ENCODE assay signal across 11 mouse cellular contexts in genomic region chr7:72165726-72166701, GRCm38 (mm10).
A peak's percentile ranks its signal among the peaks of the same experiment; 100 is the strongest.
DNase-seq lines count a peak whose midpoint lies in the region; ATAC-seq and TF ChIP-seq lines count a peak whose summit lies in the region.
"Had no signal": no experiment of that assay in that cellular context is flagged by ENCODE, and none has a peak within 500 bp of the region (broad histone marks: within the 10 kb centered on the region; RNA-seq: fewer than 3 reads in every experiment).

No protein-coding gene starts in this region.

- DNase-seq in gastrocnemius, adult 2 months: peak; percentile 59
- no peak for DNase-seq in gastrocnemius, postnatal 10 days
- DNase-seq in gastrocnemius, postnatal 14 days: peak; percentile 18
- DNase-seq in lung, postnatal 0 days (ENCODE audit: low spot score): peak; percentile 93
- DNase-seq in left cerebral cortex, adult 11 months (ENCODE audit: low spot score): no peak
- no peak for DNase-seq in natural killer cell, adult 2 months (ENCODE audit: low spot score in 2 of 2)
- DNase-seq: cerebellum, adult 9-10 months; thymus, postnatal 14 days had no signal

- H3K9ac ChIP-seq in kidney, embryonic 16.5 days (replicated peaks; ENCODE audit: low read length): no peak overlapping the region
- no peak overlapping the region for H3K9ac ChIP-seq in lung, postnatal 0 days (replicated peaks; ENCODE audit: low read depth)
- H3K9ac ChIP-seq in hindbrain, embryonic 16.5 days (ENCODE audit: low read depth, low read length): no peak overlapping the region

- no peaks in the 10 kb centered on the region for H3K4me1 ChIP-seq in kidney, embryonic 16.5 days (ENCODE audit: insufficient read depth, low read length)
- peaks cover 3% of the 10 kb centered on the region; the same call in 1 of the 2 replicates for H3K4me1 ChIP-seq in lung, postnatal 0 days (ENCODE audit: insufficient read depth, low read depth, low read length)
- H3K4me1 ChIP-seq in hindbrain, embryonic 16.5 days (ENCODE audit: control insufficient read depth, insufficient read depth, low read depth, low read length): no peaks in the 10 kb centered on the region

- 56% methylated on average over 13 of the region's 13 CpGs for WGBS in kidney, embryonic 16.5 days
- 26% methylated on average over 13 of the region's 13 CpGs for WGBS in lung, postnatal 0 days
- 88% methylated on average over 13 of the region's 13 CpGs for WGBS in hindbrain, embryonic 16.5 days

- TF ChIP-seq CTCF in gastrocnemius, adult 2 months (IDR thresholded peaks at IDR 0.05): no peak
- no peak for TF ChIP-seq CTCF in lung, postnatal 0 days (IDR thresholded peaks at IDR 0.05)

- no peak overlapping the region for H3K4me3 ChIP-seq in gastrocnemius, adult 2 months
- H3K4me3 ChIP-seq in kidney, embryonic 16.5 days (ENCODE audit: low read length): no peak overlapping the region
- H3K4me3 ChIP-seq in lung, postnatal 0 days (ENCODE audit: low read depth, low read length): no peak overlapping the region
- no peak overlapping the region for H3K4me3 ChIP-seq in hindbrain, embryonic 16.5 days (ENCODE audit: low read length)

- peak; percentile 96 for TF ChIP-seq EP300 in lung, postnatal 0 days (IDR thresholded peaks at IDR 0.05)

- intact Hi-C loops in gastrocnemius, adult 2 months (cut with DNase I): no loop called here
- intact Hi-C loops in gastrocnemius, postnatal 14 days (cut with DNase I; ENCODE audit: low total_unique reads): no loop called here

- peak overlapping the region; percentile 79 for H3K27ac ChIP-seq in gastrocnemius, adult 2 months
- H3K27ac ChIP-seq in kidney, embryonic 16.5 days (ENCODE audit: low read length): peak overlapping the region; percentile 60; the same call in 1 of the 2 replicates
- H3K27ac ChIP-seq in lung, postnatal 0 days (ENCODE audit: low read length): peak overlapping the region; percentile 64
- no peak overlapping the region for H3K27ac ChIP-seq in hindbrain, embryonic 16.5 days (ENCODE audit: low read depth, low read length)
- H3K27ac ChIP-seq: hindbrain, postnatal 0 days had no signal

- H3K4me2 ChIP-seq in kidney, embryonic 16.5 days (replicated peaks; ENCODE audit: low read depth, low read length): no peak overlapping the region
- H3K4me2 ChIP-seq in lung, postnatal 0 days (replicated peaks; ENCODE audit: low read depth, low read length): no peak overlapping the region
- H3K4me2 ChIP-seq in hindbrain, embryonic 16.5 days (ENCODE audit: low read length): no peak overlapping the region

- no peaks in the 10 kb centered on the region for H3K36me3 ChIP-seq in kidney, embryonic 16.5 days (ENCODE audit: insufficient read depth, low read length)
- H3K36me3 ChIP-seq in lung, postnatal 0 days (ENCODE audit: insufficient read depth, low read length): no peaks in the 10 kb centered on the region
- no peaks in the 10 kb centered on the region for H3K36me3 ChIP-seq in hindbrain, embryonic 16.5 days (ENCODE audit: control insufficient read depth, insufficient read depth, low read length)

- ATAC-seq in kidney, embryonic 16.5 days (ENCODE audit: low FRiP score, low TSS enrichment): peak; percentile 54; the same call in 1 of the 2 replicates
- ATAC-seq in lung, postnatal 0 days: peak; percentile 81
- ATAC-seq in hindbrain, embryonic 16.5 days: no peak
- ATAC-seq: hindbrain, postnatal 0 days had no signal

- H3K27me3 ChIP-seq in kidney, embryonic 16.5 days (ENCODE audit: insufficient read depth, low read length): no peaks in the 10 kb centered on the region
- H3K27me3 ChIP-seq in lung, postnatal 0 days (replicated peaks; ENCODE audit: insufficient read depth, low read length): no peaks in the 10 kb centered on the region
- H3K27me3 ChIP-seq in hindbrain, embryonic 16.5 days (replicated peaks; ENCODE audit: control insufficient read depth, insufficient read depth, low read length): no peaks in the 10 kb centered on the region

- H3K9me3 ChIP-seq in kidney, embryonic 16.5 days (ENCODE audit: low read length): no peaks in the 10 kb centered on the region
- no peaks in the 10 kb centered on the region for H3K9me3 ChIP-seq in lung, postnatal 0 days (ENCODE audit: low read length)
- H3K9me3 ChIP-seq in hindbrain, embryonic 16.5 days (ENCODE audit: control insufficient read depth, low read length): no peaks in the 10 kb centered on the region

Comparison
In these comparisons a context has a peak if more than half of its experiments do, and no peak if none do; other contexts are left out.
1. DNase-seq: peak in gastrocnemius, adult 2 months (single experiment), gastrocnemius, postnatal 14 days (single experiment) and lung, postnatal 0 days (single experiment); none in gastrocnemius, postnatal 10 days (single experiment), left cerebral cortex, adult 11 months (single experiment) and natural killer cell, adult 2 months (0 of 2).